In the genomic region with DNA sequence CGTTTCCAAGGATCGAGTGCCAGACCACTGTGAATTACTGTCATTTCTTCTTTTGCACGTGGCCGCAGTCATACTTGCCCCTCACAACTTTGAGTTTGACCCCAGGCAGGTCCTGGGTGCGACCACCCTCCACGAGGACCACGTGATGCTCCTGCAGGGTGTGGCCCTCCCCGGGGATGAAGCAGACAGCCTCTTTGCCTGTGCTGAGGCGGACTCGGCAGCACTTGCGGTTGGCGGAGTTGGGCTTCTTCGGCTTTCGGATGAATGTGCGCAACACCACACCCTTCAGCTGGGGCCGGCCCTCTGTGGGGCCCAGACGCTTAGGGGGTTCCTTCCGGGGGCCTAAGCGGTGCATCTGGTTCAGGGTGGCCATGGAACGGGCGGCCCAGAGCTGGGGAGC, we compare ENCODE assay signal across 35 mouse cellular contexts. TPM values are rescaled to one million over a fixed set of nuclear protein-coding genes. Genes with fewer than 3 reads are reported as not detected.
DNase-seq lines count a peak whose midpoint lies in the region; ATAC-seq and TF ChIP-seq lines count a peak whose summit lies in the region.
"Had no signal": no experiment of that assay in that cellular context is flagged by ENCODE, and none has a peak within 500 bp of the region (broad histone marks: within the 10 kb centered on the region; RNA-seq: fewer than 3 reads in every experiment).

No protein-coding gene starts in this region.

- no peak overlapping the region for H3K27ac ChIP-seq in midbrain, embryonic 10.5 days (replicated peaks)
- no peak overlapping the region for H3K27ac ChIP-seq in midbrain, embryonic 16.5 days (ENCODE audit: low read length)
- H3K27ac ChIP-seq: hindbrain, embryonic 13.5 days; lung, embryonic 15.5 days; midbrain, embryonic 12.5 days; neural tube, embryonic 15.5 days; stomach, embryonic 15.5 days had no signal

- no peak for TF ChIP-seq CTCF in G1E (IDR thresholded peaks at IDR 0.05; ENCODE audit: low read depth, low read length)

- H3K9ac ChIP-seq in midbrain, embryonic 16.5 days (ENCODE audit: low read depth, low read length), result no peak overlapping the region
- H3K9ac ChIP-seq: forebrain, postnatal 0 days; hindbrain, embryonic 13.5 days; lung, embryonic 15.5 days; midbrain, embryonic 12.5 days; neural tube, embryonic 15.5 days; stomach, embryonic 15.5 days had no signal

- TF ChIP-seq POLR2A in myocyte (IDR thresholded peaks at IDR 0.05; ENCODE audit: insufficient read length, low read depth), result no peak

- H3K9me3 ChIP-seq in midbrain, embryonic 10.5 days (replicated peaks), result no peaks in the 10 kb centered on the region
- H3K9me3 ChIP-seq in midbrain, embryonic 16.5 days (replicated peaks; ENCODE audit: control insufficient read depth, low read length, poor library complexity, severe bottlenecking), result no peaks in the 10 kb centered on the region
- H3K9me3 ChIP-seq in G1E (replicated peaks), result no peaks in the 10 kb centered on the region
- H3K9me3 ChIP-seq: hindbrain, embryonic 13.5 days; lung, embryonic 15.5 days; midbrain, embryonic 12.5 days; neural tube, embryonic 15.5 days; stomach, embryonic 15.5 days had no signal

- H3K79me2 ChIP-seq in myocyte (ENCODE audit: control insufficient read depth, insufficient read depth), result no peaks in the 10 kb centered on the region

- peaks cover 55% of the 10 kb centered on the region for H3K36me3 ChIP-seq in midbrain, embryonic 10.5 days
- H3K36me3 ChIP-seq in midbrain, embryonic 16.5 days (ENCODE audit: control insufficient read depth, insufficient read depth, low read length), result peaks cover 11% of the 10 kb centered on the region; the same call in 1 of the 2 replicates
- H3K36me3 ChIP-seq in G1E (replicated peaks) (peaks cover 41% of the 10 kb centered on the region), myocyte (ENCODE audit: control insufficient read depth, insufficient read depth) (peaks cover 13% of the 10 kb centered on the region)

- H3K4me1 ChIP-seq in midbrain, embryonic 10.5 days, result peaks cover 19% of the 10 kb centered on the region
- H3K4me1 ChIP-seq in midbrain, embryonic 16.5 days (ENCODE audit: control insufficient read depth, insufficient read depth, low read length), result peaks cover 7% of the 10 kb centered on the region
- peaks cover 42% of the 10 kb centered on the region for H3K4me1 ChIP-seq in G1E (ENCODE audit: insufficient read depth, low read depth, low read length)

- no peaks in the 10 kb centered on the region for H3K27me3 ChIP-seq in midbrain, embryonic 10.5 days (ENCODE audit: low read depth, poor library complexity, severe bottlenecking)
- H3K27me3 ChIP-seq in midbrain, embryonic 16.5 days (ENCODE audit: control insufficient read depth, insufficient read depth, low read depth, low read length), result no peaks in the 10 kb centered on the region
- H3K27me3 ChIP-seq in G1E (ENCODE audit: insufficient read depth, low read length) (no peaks in the 10 kb centered on the region), myocyte (ENCODE audit: control insufficient read depth, insufficient read depth, insufficient read length) (no peaks in the 10 kb centered on the region)
- H3K27me3 ChIP-seq: CH12.LX; hindbrain, embryonic 13.5 days; lung, embryonic 15.5 days; midbrain, embryonic 12.5 days; neural tube, embryonic 15.5 days; stomach, embryonic 15.5 days had no signal

- H3ac ChIP-seq in myocyte (ENCODE audit: control insufficient read depth, insufficient read length), result no peak overlapping the region

- DNase-seq in cerebellum, adult 11-12 months, result peak; percentile 57
- DNase-seq in cerebellum, postnatal 14 days, result no peak
- DNase-seq in midbrain, embryonic 10.5 days (ENCODE audit: low spot score), result no peak
- DNase-seq in G1E (ENCODE audit: low spot score), result no peak
- DNase-seq in urinary bladder, postnatal 14 days (ENCODE audit: low spot score), result no peak
- DNase-seq: adrenal gland, postnatal 10 days; cerebellum, adult 9-10 months; forebrain, postnatal 0 days; heart, postnatal 14 days; kidney, adult 9 months; kidney, postnatal 14 days; layer of hippocampus, adult 9-11 months; liver; right cerebral cortex, postnatal 25 days; thymus, adult 18-20 months; thymus, postnatal 25 days had no signal

- ATAC-seq in midbrain, embryonic 16.5 days, result no peak
- ATAC-seq in G1E (ENCODE audit: extremely low read depth, insufficient number of reproducible peaks, low FRiP score, poor library complexity, severe bottlenecking), result no peak
- ATAC-seq in erythroblast, adult 5-6 weeks (replicated peaks; ENCODE audit: low FRiP score, poor library complexity, severe bottlenecking), result no peak
- ATAC-seq: forebrain, postnatal 0 days; intestine, embryonic 16.5 days had no signal

- 95% methylated on average over 21 of the region's 21 CpGs for WGBS in midbrain, embryonic 10.5 days
- WGBS in midbrain, embryonic 16.5 days, result 95% methylated on average over 21 of the region's 21 CpGs

- H3K4me2 ChIP-seq in midbrain, embryonic 16.5 days (ENCODE audit: low read length), result no peak overlapping the region
- H3K4me2 ChIP-seq in myocyte (ENCODE audit: low read depth), result no peak overlapping the region
- H3K4me2 ChIP-seq: hindbrain, embryonic 13.5 days; lung, embryonic 15.5 days; midbrain, embryonic 12.5 days; neural tube, embryonic 15.5 days; stomach, embryonic 15.5 days had no signal

- H3K4me3 ChIP-seq in midbrain, embryonic 10.5 days, result peak overlapping the region; percentile 14; the same call in 1 of the 2 replicates
- H3K4me3 ChIP-seq in midbrain, embryonic 16.5 days (ENCODE audit: low read depth, low read length), result no peak overlapping the region
- H3K4me3 ChIP-seq in G1E (ENCODE audit: low read depth, low read length) (peak overlapping the region; percentile 34; the same call in 1 of the 2 replicates), myocyte (no peak overlapping the region)
- H3K4me3 ChIP-seq: hindbrain, embryonic 13.5 days; lung, embryonic 15.5 days; midbrain, embryonic 12.5 days; neural tube, embryonic 15.5 days; stomach, embryonic 15.5 days had no signal

TF ChIP-seq in myocyte, 11 proteins besides CTCF, POLR2A, EP300 and RAD21:
- TF ChIP-seq MAX (IDR thresholded peaks at IDR 0.05; ENCODE audit: low read depth) (no peak), POLR2AphosphoS2 (IDR thresholded peaks at IDR 0.05; ENCODE audit: insufficient read length, low read depth) (peak; percentile 31), TCF12 (IDR thresholded peaks at IDR 0.05; ENCODE audit: insufficient read depth, poor library complexity, severe bottlenecking) (no peak), CEBPB (IDR thresholded peaks at IDR 0.05; ENCODE audit: insufficient read depth, poor library complexity, severe bottlenecking) (no peak)

RNA-seq across cellular contexts. Expression of a gene that starts 1.8 kb away (rescaled TPM):
- 139 and 147 TPM in 2 replicates for polyA plus RNA-seq in midbrain, embryonic 10.5 days (2016; fragmentation: Nextera tagmentation; extraction: Ambion mirVana)
- polyA plus RNA-seq in midbrain, embryonic 16.5 days (2015; fragmentation: Nextera tagmentation; extraction: Ambion mirVana), result 95.8 and 99.4 TPM in 2 replicates
- total RNA-seq in G1E (2014; fragmentation: Nextera tagmentation) (12.3 and 14.2 TPM in 2 replicates), G1E (2017) (24.8 and 33.9 TPM in 2 replicates)
- polyA plus RNA-seq in G1E (2012) (217 and 283 TPM in 2 replicates), myocyte (2012; fragmentation: generic; extraction: Trizol) (132 TPM)
- 31.1 and 44.8 TPM in 2 replicates for total RNA-seq in erythroblast, adult 5-6 weeks (2015; ENCODE audit: low replicate concordance)
- total RNA-seq in erythroblast, adult 5-6 weeks (2017; ENCODE audit: low replicate concordance), result 6.1 and 8.1 TPM in 2 replicates

RNA-seq across cellular contexts. Expression of a gene that starts 2.0 kb away (rescaled TPM):
- polyA plus RNA-seq in midbrain, embryonic 10.5 days (2016; fragmentation: Nextera tagmentation; extraction: Ambion mirVana), result 39.9 and 41.8 TPM in 2 replicates
- 15.6 and 16.4 TPM in 2 replicates for polyA plus RNA-seq in midbrain, embryonic 16.5 days (2015; fragmentation: Nextera tagmentation; extraction: Ambion mirVana)
- total RNA-seq in G1E (2014; fragmentation: Nextera tagmentation) (10.1 and 17.1 TPM in 2 replicates), G1E (2017) (9.1 and 10.0 TPM in 2 replicates)
- polyA plus RNA-seq in G1E (2012) (33.4 and 41.5 TPM in 2 replicates), myocyte (2012; fragmentation: generic; extraction: Trizol) (10.5 TPM)
- 0.84 TPM in 1 of 2 replicates, not detected in the other for total RNA-seq in erythroblast, adult 5-6 weeks (2015; ENCODE audit: low replicate concordance)
- total RNA-seq in erythroblast, adult 5-6 weeks (2017; ENCODE audit: low replicate concordance), result 1.8 and 4.3 TPM in 2 replicates

RNA-seq across cellular contexts. Expression of a gene that starts 16.1 kb away (rescaled TPM):
- 0.20 TPM in 1 of 2 replicates, not detected in the other for polyA plus RNA-seq in midbrain, embryonic 10.5 days (2016; fragmentation: Nextera tagmentation; extraction: Ambion mirVana)
- 0.61 and 0.95 TPM in 2 replicates for polyA plus RNA-seq in midbrain, embryonic 16.5 days (2015; fragmentation: Nextera tagmentation; extraction: Ambion mirVana)
- total RNA-seq in G1E (2014; fragmentation: Nextera tagmentation), result not detected in 2 replicates
- not detected in 2 replicates for total RNA-seq in G1E (2017)
- polyA plus RNA-seq in G1E (2012), result not detected in 2 replicates
- not detected for polyA plus RNA-seq in myocyte (2012; fragmentation: generic; extraction: Trizol)
- total RNA-seq in erythroblast, adult 5-6 weeks (2015; ENCODE audit: low replicate concordance), result not detected in 2 replicates
- total RNA-seq in erythroblast, adult 5-6 weeks (2017; ENCODE audit: low replicate concordance), result not detected in 2 replicates
- total RNA-seq: adrenal gland, postnatal 10 days; forebrain, postnatal 0 days; gastrocnemius, adult 8-10 months; granulocyte monocyte progenitor cell, adult 5-6 weeks; heart, postnatal 14 days; megakaryocyte progenitor cell, adult 5-6 weeks; monocyte, adult 5-6 weeks had no signal
- polyA plus RNA-seq: C2C12; forebrain, embryonic 11.5 days; heart, embryonic 14.5 days; intestine, embryonic 16.5 days; limb, embryonic 11.5 days; liver, embryonic 16.5 days; lung, embryonic 15.5 days; midbrain, embryonic 12.5 days; stomach, embryonic 15.5 days had no signal

RNA-seq across cellular contexts. Expression of a gene that starts 23.2 kb away (rescaled TPM):
- 9.0 and 9.5 TPM in 2 replicates for polyA plus RNA-seq in midbrain, embryonic 10.5 days (2016; fragmentation: Nextera tagmentation; extraction: Ambion mirVana)
- polyA plus RNA-seq in midbrain, embryonic 16.5 days (2015; fragmentation: Nextera tagmentation; extraction: Ambion mirVana), result 3.2 and 5.2 TPM in 2 replicates
- total RNA-seq in G1E (2014; fragmentation: Nextera tagmentation) (not detected in 2 replicates), G1E (2017) (0.27 TPM in 1 of 2 replicates, not detected in the other)
- polyA plus RNA-seq in G1E (2012) (not detected in 2 replicates), myocyte (2012; fragmentation: generic; extraction: Trizol) (33.1 TPM)
- 1.3 TPM in 1 of 2 replicates, not detected in the other for total RNA-seq in erythroblast, adult 5-6 weeks (2015; ENCODE audit: low replicate concordance)
- total RNA-seq in erythroblast, adult 5-6 weeks (2017; ENCODE audit: low replicate concordance), result 2.4 TPM in 1 of 2 replicates, not detected in the other
- total RNA-seq: monocyte, adult 5-6 weeks had no signal

RNA-seq across cellular contexts. Expression of a gene that starts 26.7 kb away (rescaled TPM):
- polyA plus RNA-seq in midbrain, embryonic 10.5 days (2016; fragmentation: Nextera tagmentation; extraction: Ambion mirVana), result 62.7 and 71.6 TPM in 2 replicates
- polyA plus RNA-seq in midbrain, embryonic 16.5 days (2015; fragmentation: Nextera tagmentation; extraction: Ambion mirVana), result 117 and 121 TPM in 2 replicates
- total RNA-seq in G1E (2014; fragmentation: Nextera tagmentation) (50.1 and 60.0 TPM in 2 replicates), G1E (2017) (34.1 and 36.4 TPM in 2 replicates)
- polyA plus RNA-seq in G1E (2012) (103 and 114 TPM in 2 replicates), myocyte (2012; fragmentation: generic; extraction: Trizol) (100.0 TPM)
- 18.3 and 21.5 TPM in 2 replicates for total RNA-seq in erythroblast, adult 5-6 weeks (2015; ENCODE audit: low replicate concordance)
- 6.0 and 9.8 TPM in 2 replicates for total RNA-seq in erythroblast, adult 5-6 weeks (2017; ENCODE audit: low replicate concordance)

Comparison
In these comparisons a context has a peak if more than half of its experiments do, and no peak if none do; other contexts are left out.
1. H3K4me3 ChIP-seq: peak in midbrain, embryonic 10.5 days (single experiment) and G1E (single experiment); none in midbrain, embryonic 16.5 days (single experiment) and myocyte (single experiment).